Mouse (Mus musculus) embryonic facial prominence, embryonic 15.5 days (tissue): ENCODE results near the gene Lrrc20. TPM values are rescaled to one million over a fixed set of nuclear protein-coding genes. Genes with fewer than 3 reads are reported as not detected.

Experiments used
- ATAC-seq: fragments of 200-750 bp; cut with Nextera tagmentation; 2 replicates; pipeline ENCODE4 v1.8.0; 2017; ENCODE audit warnings: low read depth, moderate TSS enrichment; ENCODE audit not compliant: insufficient number of reproducible peaks, low FRiP score, low TSS enrichment
- H3K27ac ChIP-seq: fragments of 300-500 bp; sonication (generic); replicated peaks from 2 replicates; pipeline ENCODE4 v1.5.1; 2015; ENCODE audit warnings: mild to moderate bottlenecking, inconsistent platforms
- H3K27me3 ChIP-seq: fragments of 300-500 bp; sonication (generic); 2 replicates; pipeline ENCODE4 v1.6.1; 2015; ENCODE audit warnings: inconsistent platforms
- H3K36me3 ChIP-seq: fragments of 300-500 bp; sonication (generic); 2 replicates; pipeline ENCODE4 v1.6.1; 2015; ENCODE audit warnings: mild to moderate bottlenecking, inconsistent platforms
- H3K4me1 ChIP-seq: fragments of 300-500 bp; sonication (generic); 2 replicates; pipeline ENCODE4 v1.6.1; 2015; ENCODE audit warnings: inconsistent platforms
- H3K4me2 ChIP-seq: fragments of 300-500 bp; sonication (generic); replicated peaks from 2 replicates; pipeline ENCODE4 v1.6.1; 2015; ENCODE audit warnings: mild to moderate bottlenecking, inconsistent platforms
- H3K4me3 ChIP-seq: fragments of 300-500 bp; sonication (generic); replicated peaks from 2 replicates; pipeline ENCODE4 v1.5.1; 2015; ENCODE audit warnings: mild to moderate bottlenecking, inconsistent platforms
- H3K9ac ChIP-seq: fragments of 300-500 bp; sonication (generic); 2 replicates; pipeline ENCODE4 v1.6.1; 2015; ENCODE audit warnings: inconsistent platforms
- H3K9me3 ChIP-seq: fragments of 300-500 bp; sonication (generic); replicated peaks from 2 replicates; pipeline ENCODE4 v1.6.1; 2016; ENCODE audit warnings: inconsistent platforms
- WGBS: fragments of 180-500 bp; shearing (Covaris S2); methylation state at CpG from one replicate; pipeline ENCODE4 v1.1.7; 2015; 5-methylcytosine and 5-hydroxymethylcytosine counted together
- polyA plus RNA-seq: library from polyadenylated mRNA; unstranded; fragments of >200 nt; fragmentation: Nextera tagmentation; extraction: Ambion mirVana; gene quantifications from 2 replicates; pipeline ENCODE4 v1.2.1, GENCODE M21; 2015

Lrrc20 gene
- polyA plus RNA-seq, 1 experiment from 2014 or later: 10.5 TPM

GRCm38 (mm10) chr10:61517296-61518071, 41.9 kb downstream of the Lrrc20 start:
- Histone ChIP-seq H3K36me3 (no peaks in the 10 kb centered on the region), H3K9ac (no peak overlapping the region), H3K4me2 (no peak overlapping the region), H3K4me1 (peaks cover 7% of the 10 kb centered on the region; the same call in 1 of the 2 replicates), H3K9me3 (no peaks in the 10 kb centered on the region), H3K4me3 (no peak overlapping the region), H3K27ac (no peak overlapping the region), H3K27me3 (no peaks in the 10 kb centered on the region)
- ATAC-seq: no peak
- WGBS: 52% methylated on average over 12 of the region's 12 CpGs

GRCm38 (mm10) chr10:61518320-61518719, 42.7 kb downstream of the Lrrc20 start:
- no peak; the same call in 1 of the 2 replicates for ATAC-seq
- Histone ChIP-seq H3K36me3 (no peaks in the 10 kb centered on the region), H3K27ac (no peak overlapping the region), H3K4me3 (no peak overlapping the region), H3K9me3 (no peaks in the 10 kb centered on the region), H3K27me3 (no peaks in the 10 kb centered on the region), H3K4me2 (no peak overlapping the region), H3K9ac (no peak overlapping the region), H3K4me1 (peaks cover 7% of the 10 kb centered on the region; the same call in 1 of the 2 replicates)
- 84% methylated on average over 9 of the region's 9 CpGs for WGBS

- no peaks in the 10 kb centered on the region for H3K9me3 ChIP-seq
- peaks cover 7% of the 10 kb centered on the region; the same call in 1 of the 2 replicates for H3K4me1 ChIP-seq
- no peak overlapping the region for H3K27ac ChIP-seq
- H3K4me3 ChIP-seq: no peak overlapping the region
- 29% methylated on average over 2 of the region's 2 CpGs for WGBS
- no peak for ATAC-seq
- no peaks in the 10 kb centered on the region for H3K36me3 ChIP-seq
- no peak overlapping the region for H3K4me2 ChIP-seq
- H3K27me3 ChIP-seq: no peaks in the 10 kb centered on the region
- no peak overlapping the region for H3K9ac ChIP-seq
Observed at GRCm38 (mm10) chr10:61519491-61519890, 43.9 kb downstream of the Lrrc20 start.

DNA sequence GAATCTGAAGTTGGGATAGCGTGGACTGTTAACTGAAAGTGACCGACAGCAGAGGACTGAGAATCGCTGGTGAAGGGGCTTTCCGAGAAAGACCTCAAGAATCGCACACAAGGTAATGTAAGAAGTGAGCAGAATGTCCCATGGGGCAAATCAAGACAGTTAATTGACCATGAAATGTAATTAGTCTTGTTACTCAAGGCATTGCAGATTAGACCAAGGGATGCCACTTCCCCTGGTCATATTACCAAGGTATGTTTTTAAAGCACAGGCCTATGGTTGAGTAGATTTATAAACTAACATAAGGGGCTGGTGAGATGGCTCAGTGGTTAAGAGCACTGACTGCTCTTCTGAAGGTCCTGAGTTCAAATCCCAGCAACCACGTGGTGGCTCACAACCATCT, 45.1 kb downstream of the Lrrc20 start:
- Histone ChIP-seq H3K36me3 (no peaks in the 10 kb centered on the region), H3K4me1 (peaks cover 7% of the 10 kb centered on the region; the same call in 1 of the 2 replicates), H3K27ac (no peak overlapping the region), H3K9ac (no peak overlapping the region), H3K9me3 (no peaks in the 10 kb centered on the region), H3K27me3 (no peaks in the 10 kb centered on the region), H3K4me3 (no peak overlapping the region), H3K4me2 (no peak overlapping the region)
- no peak for ATAC-seq
- WGBS: 64% methylated on average over 6 of the region's 6 CpGs

- Histone ChIP-seq H3K27me3 (no peaks in the 10 kb centered on the region), H3K4me1 (peaks cover 27% of the 10 kb centered on the region), H3K4me3 (no peak overlapping the region), H3K36me3 (no peaks in the 10 kb centered on the region; the same call in 1 of the 2 replicates), H3K9ac (no peak overlapping the region), H3K9me3 (no peaks in the 10 kb centered on the region), H3K27ac (no peak overlapping the region), H3K4me2 (no peak overlapping the region)
- 91% methylated on average over 3 of the region's 3 CpGs for WGBS
- no peak for ATAC-seq
Observed at GRCm38 (mm10) chr10:61530936-61531335, 55.3 kb downstream of the Lrrc20 start.

DNA sequence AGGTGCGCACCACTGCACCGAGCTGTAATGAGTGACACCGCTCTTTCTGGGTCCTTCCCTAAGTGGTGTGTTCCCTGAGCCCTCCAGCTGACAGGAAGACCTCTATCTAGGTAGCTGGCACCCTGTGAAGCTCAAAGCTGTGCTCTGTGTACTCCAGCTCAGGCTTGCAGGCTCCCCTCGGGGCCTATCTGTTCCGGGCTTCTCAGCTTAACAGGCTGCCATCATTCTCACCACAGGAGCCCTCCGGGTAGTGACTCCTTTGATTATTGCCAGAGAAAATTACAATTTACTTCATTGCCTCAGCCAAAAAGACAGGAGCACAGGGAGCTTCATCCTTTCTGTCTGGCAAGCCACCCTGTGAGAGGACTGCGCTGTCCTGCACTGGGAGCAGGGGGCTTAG, 57.7 kb downstream of the Lrrc20 start:
- H3K4me2 ChIP-seq: no peak overlapping the region
- no peaks in the 10 kb centered on the region for H3K27me3 ChIP-seq
- no peak for ATAC-seq
- no peaks in the 10 kb centered on the region; the same call in 1 of the 2 replicates for H3K36me3 ChIP-seq
- H3K27ac ChIP-seq: no peak overlapping the region
- no peak overlapping the region for H3K9ac ChIP-seq
- H3K4me3 ChIP-seq: no peak overlapping the region
- WGBS: 59% methylated on average over 7 of the region's 7 CpGs
- H3K4me1 ChIP-seq: peaks cover 41% of the 10 kb centered on the region
- H3K9me3 ChIP-seq: no peaks in the 10 kb centered on the region

DNA sequence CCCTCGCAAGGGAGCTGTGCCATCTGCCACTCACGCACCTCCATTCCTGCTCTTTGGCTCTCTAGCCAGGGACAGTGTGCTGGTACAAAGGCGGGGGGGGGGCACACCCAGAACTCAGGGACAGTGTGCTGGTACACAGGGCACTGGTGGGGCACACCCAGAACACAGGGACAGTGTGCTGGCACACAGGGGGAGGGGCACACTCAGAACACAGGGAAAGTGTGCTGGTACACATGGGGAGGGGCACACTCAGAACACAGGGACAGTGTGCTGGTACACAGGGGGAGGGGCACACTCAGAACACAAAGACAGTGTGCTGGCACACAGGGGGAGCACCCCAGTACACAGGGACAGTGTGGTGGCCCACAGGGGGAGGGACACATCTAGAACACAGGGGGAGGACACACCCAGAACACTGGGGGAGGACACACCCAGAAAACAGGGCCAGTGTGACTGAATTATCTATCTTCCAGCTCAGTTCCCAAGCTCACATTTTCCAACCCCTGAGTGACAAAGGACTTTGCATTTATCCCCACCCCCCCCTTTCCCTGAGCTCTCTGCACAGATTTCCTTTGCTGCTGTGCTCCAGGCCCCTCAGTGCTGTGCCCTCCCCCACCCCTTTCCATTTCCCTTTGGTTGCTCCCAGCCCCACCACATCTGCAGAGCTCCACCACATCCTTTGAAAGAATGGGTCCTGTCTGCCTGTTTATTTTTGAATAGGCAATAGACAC, 58.9 kb downstream of the Lrrc20 start:
- no peaks in the 10 kb centered on the region for H3K27me3 ChIP-seq
- 45% methylated on average over 3 of the region's 3 CpGs for WGBS
- H3K9ac ChIP-seq: no peak overlapping the region
- no peak overlapping the region for H3K4me2 ChIP-seq
- H3K9me3 ChIP-seq: no peaks in the 10 kb centered on the region
- peaks cover 42% of the 10 kb centered on the region for H3K4me1 ChIP-seq
- H3K27ac ChIP-seq: peak overlapping the region; percentile 72
- no peaks in the 10 kb centered on the region for H3K36me3 ChIP-seq
- no peak overlapping the region for H3K4me3 ChIP-seq
- ATAC-seq: peak; percentile 62; the same call in 1 of the 2 replicates

GRCm38 (mm10) chr10:61535441-61535840, 59.8 kb downstream of the Lrrc20 start:
- Histone ChIP-seq H3K27ac (peak overlapping the region; percentile 72), H3K27me3 (no peaks in the 10 kb centered on the region), H3K9me3 (no peaks in the 10 kb centered on the region), H3K4me2 (no peak overlapping the region), H3K4me1 (peaks cover 42% of the 10 kb centered on the region), H3K9ac (no peak overlapping the region), H3K4me3 (no peak overlapping the region), H3K36me3 (no peaks in the 10 kb centered on the region)
- no peak for ATAC-seq
- WGBS: 65% methylated on average over 4 of the region's 4 CpGs

DNA sequence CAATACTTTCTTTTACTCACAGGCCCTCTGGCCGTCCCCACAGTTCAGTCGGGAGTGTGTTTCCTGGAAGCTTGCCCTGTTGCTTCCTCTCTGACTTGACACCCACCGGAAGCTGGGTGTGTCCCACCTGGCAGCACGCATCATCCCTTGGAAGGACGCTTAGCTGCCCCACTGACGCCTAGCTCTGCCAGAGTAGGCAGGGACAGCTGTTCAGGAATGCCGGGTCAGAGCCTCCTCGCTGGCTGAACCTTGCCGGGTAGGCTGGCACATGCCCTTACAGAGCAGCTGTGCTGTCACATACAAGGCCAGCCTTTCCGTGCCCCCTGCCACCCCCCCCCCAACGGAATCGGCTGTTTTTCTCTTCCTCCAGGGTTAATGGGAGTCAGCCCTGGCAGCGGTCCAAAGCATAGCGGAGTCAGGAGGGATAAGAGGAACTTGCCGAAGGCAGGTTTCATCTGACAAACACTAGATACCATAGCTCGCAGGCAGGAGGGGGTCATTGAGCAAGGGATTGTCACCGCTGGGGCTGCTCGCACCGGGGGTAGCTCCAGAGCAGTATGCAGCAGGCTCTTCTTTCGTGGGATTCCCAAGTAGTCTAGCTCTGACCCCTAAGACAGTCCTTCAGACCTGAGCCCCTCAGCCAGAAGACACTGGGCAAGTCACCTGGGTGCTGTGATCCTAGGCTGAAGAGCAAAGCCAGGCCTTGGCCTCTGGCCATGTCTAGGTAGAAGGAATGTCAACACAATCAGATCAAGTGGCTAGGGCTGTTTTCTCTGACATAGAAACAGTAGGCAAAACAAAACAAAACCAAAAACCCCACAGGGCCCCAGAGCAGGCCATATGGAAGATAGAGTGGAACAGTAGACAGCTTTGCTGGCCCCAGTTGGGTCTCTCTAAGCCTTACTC, 60.8 kb downstream of the Lrrc20 start:
- Histone ChIP-seq H3K9ac (no peak overlapping the region), H3K27me3 (no peaks in the 10 kb centered on the region), H3K4me1 (peaks cover 42% of the 10 kb centered on the region), H3K4me3 (no peak overlapping the region), H3K9me3 (no peaks in the 10 kb centered on the region), H3K36me3 (no peaks in the 10 kb centered on the region), H3K27ac (peak overlapping the region; percentile 72), H3K4me2 (0 out of 2 replicates have a peak overlapping the region, but pooled peaks have one; percentile 11)
- ATAC-seq: peak; percentile 63
- 19% methylated on average over 20 of the region's 20 CpGs for WGBS

DNA sequence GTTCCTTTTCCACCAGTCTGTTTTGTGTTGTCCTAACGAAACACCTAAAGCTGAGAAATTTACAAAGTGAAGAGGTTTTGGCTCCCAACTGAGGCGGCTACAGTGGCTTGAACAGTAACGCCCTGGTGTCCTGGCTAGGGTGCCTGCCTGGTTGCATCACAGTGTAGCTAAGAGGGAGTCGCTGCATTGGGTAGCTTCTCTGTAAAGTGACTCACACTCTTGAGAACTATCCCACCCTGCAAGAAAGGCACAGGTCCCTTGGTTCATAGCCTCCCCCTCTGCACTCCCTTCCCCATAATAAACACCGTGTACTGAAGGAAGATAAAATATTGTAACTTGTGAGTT, 61.4 kb downstream of the Lrrc20 start:
- ATAC-seq: no peak
- H3K36me3 ChIP-seq: no peaks in the 10 kb centered on the region
- H3K9me3 ChIP-seq: no peaks in the 10 kb centered on the region
- peaks cover 42% of the 10 kb centered on the region for H3K4me1 ChIP-seq
- no peak overlapping the region for H3K4me2 ChIP-seq
- H3K9ac ChIP-seq: no peak overlapping the region
- H3K27me3 ChIP-seq: no peaks in the 10 kb centered on the region
- no peak overlapping the region for H3K4me3 ChIP-seq
- peak overlapping the region; percentile 72 for H3K27ac ChIP-seq
- 74% methylated on average over 5 of the region's 5 CpGs for WGBS

- no peak for ATAC-seq
- 18% methylated on average over 4 of the region's 4 CpGs for WGBS
- no peaks in the 10 kb centered on the region for H3K9me3 ChIP-seq
- no peaks in the 10 kb centered on the region for H3K27me3 ChIP-seq
- no peak overlapping the region for H3K4me3 ChIP-seq
- H3K36me3 ChIP-seq: no peaks in the 10 kb centered on the region
- H3K4me2 ChIP-seq: no peak overlapping the region
- H3K27ac ChIP-seq: no peak overlapping the region
- H3K9ac ChIP-seq: no peak overlapping the region
- peaks cover 40% of the 10 kb centered on the region for H3K4me1 ChIP-seq
Observed at GRCm38 (mm10) chr10:61538446-61538845, 62.8 kb downstream of the Lrrc20 start.
